Mouse (Mus musculus) layer of hippocampus, adult 8-10 months (tissue): ENCODE measurements around the gene Pola1. TPM values are rescaled to one million over a fixed set of nuclear protein-coding genes. Genes with fewer than 3 reads are reported as not detected.
"Not testable (repeated sequence)": the region's sequence is repeated elsewhere in the genome, so short reads cannot be mapped to it uniquely, and the experiment has no call there.

Experiments used
- DNase-seq, 2 experiments: peaks; one replicate each; pipeline ENCODE4 v3.0.0; 2022; ENCODE audit warnings: low spot score in 2 of 2
- total RNA-seq, 4 experiments: library from RNA; stranded (reverse); gene quantifications; 2 replicates each; pipeline ENCODE4 v1.2.4; 2022

Gene Pola1
- total RNA-seq, 4 experiments from 2014 or later: 7.6 to 9.5 (median 8.6) TPM

GRCm38 (mm10) chrX:93429738-93430260, 202.2 kb downstream of the Pola1 start:
- no peak for DNase-seq

- no peak for DNase-seq
These were observed 202.8 kb downstream of the Pola1 start for GRCm38 (mm10) chrX:93428956-93429737.

DNA sequence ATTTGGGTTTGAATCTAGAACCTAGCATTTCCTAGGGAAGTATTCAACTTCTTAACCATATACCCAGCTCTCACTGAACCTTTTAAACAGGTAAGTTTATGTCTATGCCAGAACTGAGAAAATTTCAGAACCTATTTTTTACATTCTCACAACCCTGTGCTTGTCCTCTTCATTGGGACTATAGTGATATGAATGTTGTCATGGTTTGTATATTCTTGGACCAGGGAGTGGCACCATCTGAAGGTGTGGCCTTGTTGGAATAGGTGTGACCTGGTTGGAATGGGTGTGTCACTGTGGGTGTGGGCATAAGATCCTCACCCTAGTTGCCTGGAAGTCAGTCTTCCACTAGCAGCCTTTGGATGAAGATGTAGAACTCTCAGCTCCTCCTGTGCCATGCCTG, 231.1 kb downstream of the Pola1 start:
- not testable (repeated sequence) for DNase-seq

- DNase-seq: no peak
These were observed 234.9 kb downstream of the Pola1 start for GRCm38 (mm10) chrX:93397089-93397488.

DNA sequence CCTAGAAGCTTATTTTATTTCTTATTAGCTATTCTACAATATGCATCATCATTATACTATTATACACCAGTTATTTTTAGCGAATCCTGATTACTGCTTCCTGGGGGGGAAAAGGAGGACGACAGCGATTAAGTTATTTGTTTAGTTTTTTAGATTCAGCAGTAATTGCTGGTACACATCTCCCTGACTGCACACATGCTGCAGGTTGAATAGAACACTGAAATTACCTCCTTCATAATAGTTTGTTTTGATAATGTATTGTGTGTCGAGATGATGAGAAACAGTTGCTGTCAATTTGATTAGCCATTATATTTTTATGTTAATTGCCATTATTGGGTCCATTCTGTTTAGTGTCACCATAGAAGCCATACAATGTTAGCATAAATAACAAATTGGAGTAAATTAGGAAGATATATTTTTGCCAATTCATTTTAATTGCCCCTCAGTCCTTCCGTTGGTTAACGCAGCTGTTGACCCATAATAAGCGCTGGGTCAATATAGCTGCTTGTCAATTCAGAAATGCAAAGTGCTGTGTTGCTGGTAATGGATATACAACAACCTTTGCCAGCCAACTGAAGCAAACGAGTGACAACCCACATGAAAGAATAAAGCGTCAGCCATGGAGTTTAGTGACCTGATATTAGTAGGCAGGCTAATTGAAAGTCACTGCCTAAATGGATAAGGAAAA, 254.5 kb downstream of the Pola1 start:
- no peak for DNase-seq

GRCm38 (mm10) chrX:93373503-93373902, 258.5 kb downstream of the Pola1 start:
- DNase-seq: no peak

- DNase-seq: no peak
These were observed 262.2 kb downstream of the Pola1 start for GRCm38 (mm10) chrX:93369708-93370107.

GRCm38 (mm10) chrX:93368211-93368610, 263.7 kb downstream of the Pola1 start:
- no peak for DNase-seq

- no peak for DNase-seq
These were observed 310.6 kb downstream of the Pola1 start for GRCm38 (mm10) chrX:93321336-93321735.

- DNase-seq: no peak
These were observed 312.0 kb downstream of the Pola1 start for GRCm38 (mm10) chrX:93319979-93320378.

- no peak for DNase-seq
These were observed 314.4 kb downstream of the Pola1 start for GRCm38 (mm10) chrX:93317577-93317976.

- no peak for DNase-seq
These were observed 326.2 kb downstream of the Pola1 start for GRCm38 (mm10) chrX:93305780-93306179.

DNA sequence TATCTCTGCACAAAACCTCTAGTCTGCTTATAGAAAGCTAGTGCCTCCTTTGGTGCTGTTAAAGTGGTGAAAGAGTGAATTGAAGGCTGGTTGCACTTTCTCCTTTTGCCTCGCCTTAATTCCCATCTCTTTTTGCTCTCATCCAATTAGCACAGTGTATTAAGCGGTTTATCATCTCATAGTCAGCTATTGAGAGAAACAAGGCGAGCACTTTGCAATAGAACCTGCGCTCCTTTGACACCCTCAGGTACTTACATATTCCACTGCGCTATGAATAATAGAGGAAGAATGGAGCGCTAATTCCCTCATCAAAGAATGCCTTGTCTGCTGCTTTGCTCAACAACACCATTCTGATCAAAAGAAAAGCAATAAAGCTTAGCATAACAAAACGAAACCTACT, 330.2 kb downstream of the Pola1 start:
- no peak for DNase-seq

DNA sequence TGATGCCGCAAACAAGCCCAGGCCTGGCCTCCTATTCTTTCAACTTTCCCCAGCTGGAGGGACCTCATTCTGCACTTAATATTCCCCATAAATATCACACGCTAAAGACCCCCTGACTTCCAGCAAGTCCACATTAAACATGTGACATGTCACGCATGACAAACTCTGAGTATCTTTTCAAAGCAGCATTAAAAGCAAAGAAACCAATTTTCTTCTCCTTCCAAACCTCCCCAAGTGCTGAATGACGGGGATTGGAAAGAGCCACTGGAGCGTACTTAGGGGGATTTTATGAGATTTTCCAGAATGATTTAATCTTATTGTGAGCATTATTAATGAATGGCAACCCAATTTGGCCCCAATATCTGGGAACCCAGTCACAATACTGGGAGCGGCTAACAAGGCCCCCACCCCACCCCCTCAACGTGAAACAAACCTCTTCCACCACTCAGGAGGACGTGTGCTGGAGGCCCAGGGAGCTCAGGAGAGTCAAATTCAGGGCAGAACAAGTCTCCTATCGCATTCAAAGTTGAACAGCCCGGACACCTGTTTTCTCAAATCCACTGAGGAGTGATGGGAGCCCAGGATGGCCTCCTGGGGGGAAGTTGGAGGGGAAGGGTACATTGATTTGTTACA, 331.7 kb downstream of the Pola1 start:
- DNase-seq: no peak

DNA sequence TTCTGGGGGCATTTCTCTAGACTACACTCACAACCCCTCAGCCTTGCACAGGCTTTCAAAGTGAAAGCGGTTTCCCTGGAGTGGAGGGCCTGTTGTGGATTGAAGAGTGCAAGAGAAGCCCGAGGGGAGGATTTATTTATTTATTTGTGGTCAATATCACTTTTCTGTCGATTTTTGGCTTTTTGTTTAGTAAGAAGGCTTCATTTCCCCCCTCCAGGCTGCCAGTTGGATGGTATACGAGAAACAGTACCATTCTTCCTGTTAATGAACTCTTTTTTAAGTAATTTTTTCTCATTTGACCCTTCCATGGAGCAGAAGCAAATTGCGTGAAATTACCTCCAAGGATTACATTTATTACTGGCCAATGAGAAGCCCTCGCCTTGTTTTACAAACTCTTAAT, 332.2 kb downstream of the Pola1 start:
- DNase-seq: no peak

DNA sequence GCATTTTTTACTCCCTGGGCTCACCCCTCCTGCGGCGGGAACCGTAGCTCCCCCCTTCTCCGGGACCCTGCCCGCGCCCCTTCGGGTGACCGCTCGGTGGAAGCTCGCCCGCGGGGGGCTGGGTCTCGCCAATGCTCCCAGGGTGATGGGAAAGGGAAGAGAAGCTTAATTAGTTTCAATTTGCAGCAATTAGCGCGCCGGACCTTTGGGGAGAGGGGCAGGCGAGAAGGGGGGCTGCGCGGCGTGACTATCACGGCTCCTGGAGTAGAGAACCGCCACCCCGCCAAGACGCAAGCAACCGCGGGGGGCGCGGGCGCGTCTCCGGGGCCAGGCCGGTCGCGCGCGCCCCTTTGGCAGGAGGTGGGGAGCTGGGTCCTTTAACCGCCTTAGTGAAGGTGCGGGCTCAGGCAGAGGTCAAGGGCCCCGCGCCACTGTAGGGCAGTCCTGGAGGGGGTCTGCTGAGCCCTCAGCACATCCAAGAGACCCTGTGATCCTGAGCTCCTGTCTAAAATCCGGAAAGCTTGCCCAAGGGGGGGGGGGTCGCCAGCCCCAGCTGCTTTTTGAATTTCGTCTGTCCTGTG, 332.8 kb downstream of the Pola1 start:
- DNase-seq: no peak

DNA sequence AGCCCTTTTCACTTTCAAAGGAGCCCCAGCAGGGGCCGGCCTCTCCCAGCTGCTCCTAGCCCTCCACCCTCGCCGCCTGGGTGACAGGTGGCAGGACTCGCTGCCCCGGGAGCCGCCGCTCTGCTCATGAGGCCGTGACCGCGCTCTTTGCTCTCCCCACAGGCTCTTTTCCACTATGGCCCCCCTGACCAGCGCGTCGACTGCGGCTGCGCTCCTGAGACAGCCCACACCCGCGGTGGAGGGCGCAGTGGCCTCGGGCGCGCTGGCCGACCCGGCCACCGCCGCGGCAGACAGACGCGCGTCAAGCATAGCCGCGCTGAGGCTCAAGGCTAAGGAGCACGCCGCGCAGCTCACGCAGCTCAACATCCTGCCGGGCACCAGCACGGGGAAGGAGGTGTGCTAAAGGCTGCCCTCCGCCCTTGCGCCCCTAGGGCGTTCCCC, 334.9 kb downstream of the Pola1 start:
- no peak for DNase-seq

GRCm38 (mm10) chrX:93295819-93296218, 336.1 kb downstream of the Pola1 start:
- no peak for DNase-seq

DNA sequence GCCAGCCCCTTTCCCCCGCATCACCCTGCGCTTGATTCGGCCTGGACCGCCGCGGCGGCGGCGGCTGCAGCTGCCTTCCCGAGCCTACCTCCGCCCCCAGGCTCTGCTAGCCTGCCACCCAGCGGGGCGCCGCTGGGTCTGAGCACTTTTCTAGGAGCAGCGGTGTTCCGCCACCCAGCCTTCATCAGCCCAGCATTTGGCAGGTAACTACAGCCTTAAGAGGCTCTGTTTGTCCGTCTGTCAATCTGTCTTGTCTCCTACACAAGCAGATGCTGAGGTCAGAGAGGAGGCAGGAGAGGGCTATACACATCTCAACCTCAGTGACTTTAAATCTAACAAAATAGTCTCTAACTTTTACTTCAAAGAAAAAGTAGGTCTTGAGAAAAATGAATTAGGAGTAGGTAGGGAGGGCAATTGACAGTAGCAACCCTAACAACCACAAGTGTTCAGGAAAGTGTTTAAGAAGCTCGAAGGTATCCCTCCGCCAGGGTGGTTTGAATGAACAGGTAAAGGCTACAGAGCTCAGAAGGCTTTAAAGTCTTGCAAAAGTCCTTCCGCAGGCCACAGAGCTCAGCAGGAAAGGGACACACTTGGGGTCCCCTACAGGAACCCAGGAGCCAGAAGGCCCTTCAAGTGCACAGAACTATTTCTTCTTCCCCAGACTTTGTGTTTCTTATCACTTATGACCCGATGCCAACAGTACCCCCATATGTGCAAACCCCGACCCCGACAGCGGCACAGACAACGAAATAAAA, 337.0 kb downstream of the Pola1 start:
- no peak for DNase-seq

GRCm38 (mm10) chrX:93292031-93292430, 339.9 kb downstream of the Pola1 start:
- no peak for DNase-seq

GRCm38 (mm10) chrX:93289851-93290380, 342.0 kb downstream of the Pola1 start:
- DNase-seq: no peak
